Mouse (Mus musculus): ENCODE measurements around the gene Ndufa11.

Gene Ndufa11

DNA sequence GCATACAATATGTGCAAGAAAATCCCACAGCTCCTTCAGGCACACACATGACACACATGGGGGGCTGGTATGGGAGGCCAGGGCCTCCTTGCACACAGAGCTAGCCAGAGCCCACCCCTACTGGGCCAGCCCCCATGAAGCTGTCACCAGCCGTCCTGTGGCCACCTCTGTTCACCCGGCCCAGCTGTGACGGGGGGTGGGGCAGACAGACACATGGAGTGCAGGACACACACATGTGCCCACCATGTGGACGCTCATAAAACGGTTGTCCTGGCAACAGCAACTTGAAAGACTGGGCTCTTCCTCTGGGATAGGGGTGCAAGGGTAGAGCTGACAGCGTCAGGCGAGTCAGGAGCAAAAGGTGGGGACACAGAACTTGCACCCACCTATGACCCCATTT lies 41.7 kb downstream of the Ndufa11 start:
- DNase-seq (ENCODE audit: low read depth) = no peak

GRCm38 (mm10) chr17:56761077-56761476 lies 43.5 kb downstream of the Ndufa11 start:
- DNase-seq (ENCODE audit: low read depth) = no peak

DNA sequence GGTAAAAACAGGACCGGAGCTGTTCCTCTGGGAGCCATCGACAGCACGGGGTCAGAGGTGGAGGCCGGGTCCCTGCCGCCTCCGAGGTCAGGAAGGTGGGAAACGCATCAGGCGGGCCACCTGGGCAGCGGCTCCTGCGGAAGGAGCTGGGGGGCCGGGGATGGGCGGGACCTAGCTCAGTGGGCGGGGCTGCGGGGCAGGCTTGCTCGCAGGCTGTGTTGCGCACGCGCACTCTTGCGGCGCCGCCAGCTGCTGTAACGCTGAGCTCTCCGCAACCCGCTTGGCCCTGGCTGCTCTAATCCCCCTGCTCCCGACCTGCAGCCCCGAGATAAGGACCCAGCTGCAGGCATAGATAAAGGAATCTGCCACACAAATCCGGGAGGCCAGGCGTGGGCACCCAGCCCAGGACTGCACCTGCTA lies 44.4 kb downstream of the Ndufa11 start:
- peak; percentile 94 for DNase-seq (ENCODE audit: low read depth)

DNA sequence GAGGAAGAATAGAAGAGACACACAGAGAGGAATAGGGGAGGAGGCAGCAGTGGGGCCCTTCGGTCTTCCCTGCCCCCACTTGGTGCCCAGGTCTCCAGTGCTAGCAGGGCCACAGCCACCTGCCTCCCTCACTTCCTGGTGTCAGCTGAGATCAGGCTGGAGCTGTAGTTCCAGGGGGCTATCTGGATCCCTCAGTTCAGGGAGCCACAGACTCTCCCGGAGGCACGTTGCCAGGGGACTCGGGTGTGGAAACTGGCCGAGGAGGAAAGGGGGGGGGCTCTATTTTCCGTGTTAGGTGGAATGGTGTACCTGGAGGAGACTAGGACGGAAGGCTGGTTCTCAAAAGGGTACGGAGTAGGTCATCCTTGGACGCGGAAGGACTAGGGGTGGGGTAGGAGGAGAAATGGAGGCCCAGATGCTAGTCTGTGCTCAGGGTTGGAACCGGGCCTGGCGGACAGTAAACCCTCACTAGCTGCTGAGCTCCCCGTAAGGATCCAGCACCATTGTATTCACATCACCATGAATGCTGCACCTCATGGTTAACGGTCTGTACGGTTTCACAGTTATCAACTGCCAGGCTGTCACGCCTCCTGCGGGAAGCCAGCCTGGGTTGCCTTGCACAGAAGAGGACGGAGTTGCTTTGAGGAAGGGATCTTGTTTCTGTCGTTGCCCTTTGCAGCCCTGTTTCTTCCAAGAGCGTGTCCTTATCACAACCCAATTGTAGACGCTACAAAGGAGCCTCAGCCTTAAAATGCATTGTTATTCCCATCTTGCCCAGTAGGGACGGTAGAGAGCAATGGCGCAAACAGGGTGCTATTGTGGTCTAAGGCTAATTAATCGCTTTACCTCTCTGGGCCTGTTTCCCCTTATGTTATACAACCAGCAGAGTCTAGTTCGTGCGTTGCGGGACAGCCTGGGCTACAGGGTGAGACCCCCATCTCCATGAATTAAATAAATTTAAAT lies 45.5 kb downstream of the Ndufa11 start:
- peak; percentile 95 for DNase-seq (ENCODE audit: low read depth)

DNA sequence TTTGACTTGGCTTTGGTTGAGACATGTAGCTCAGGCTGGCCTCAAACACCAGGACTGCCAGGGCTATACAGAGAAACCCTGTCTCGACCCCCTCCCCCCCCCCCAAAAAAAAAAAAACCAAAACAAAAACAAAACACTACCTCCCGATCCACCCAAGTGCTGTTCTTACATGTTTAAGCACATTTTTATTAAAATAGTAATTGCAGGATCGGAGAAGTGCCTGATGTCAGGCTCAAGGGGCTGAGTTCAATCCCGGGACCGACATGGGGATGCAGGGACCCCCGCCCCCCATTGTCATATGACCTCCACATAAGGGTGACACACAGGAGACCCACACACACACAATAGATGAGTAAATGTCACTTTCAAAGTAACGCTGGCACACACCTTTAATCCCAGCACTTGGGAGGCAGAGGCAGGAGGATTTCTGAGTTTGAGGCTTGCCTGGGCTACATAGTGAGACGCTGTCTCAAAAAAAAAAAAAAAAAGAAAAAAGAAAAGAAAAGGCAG lies 46.2 kb downstream of the Ndufa11 start:
- no peak for DNase-seq (ENCODE audit: low read depth)

DNA sequence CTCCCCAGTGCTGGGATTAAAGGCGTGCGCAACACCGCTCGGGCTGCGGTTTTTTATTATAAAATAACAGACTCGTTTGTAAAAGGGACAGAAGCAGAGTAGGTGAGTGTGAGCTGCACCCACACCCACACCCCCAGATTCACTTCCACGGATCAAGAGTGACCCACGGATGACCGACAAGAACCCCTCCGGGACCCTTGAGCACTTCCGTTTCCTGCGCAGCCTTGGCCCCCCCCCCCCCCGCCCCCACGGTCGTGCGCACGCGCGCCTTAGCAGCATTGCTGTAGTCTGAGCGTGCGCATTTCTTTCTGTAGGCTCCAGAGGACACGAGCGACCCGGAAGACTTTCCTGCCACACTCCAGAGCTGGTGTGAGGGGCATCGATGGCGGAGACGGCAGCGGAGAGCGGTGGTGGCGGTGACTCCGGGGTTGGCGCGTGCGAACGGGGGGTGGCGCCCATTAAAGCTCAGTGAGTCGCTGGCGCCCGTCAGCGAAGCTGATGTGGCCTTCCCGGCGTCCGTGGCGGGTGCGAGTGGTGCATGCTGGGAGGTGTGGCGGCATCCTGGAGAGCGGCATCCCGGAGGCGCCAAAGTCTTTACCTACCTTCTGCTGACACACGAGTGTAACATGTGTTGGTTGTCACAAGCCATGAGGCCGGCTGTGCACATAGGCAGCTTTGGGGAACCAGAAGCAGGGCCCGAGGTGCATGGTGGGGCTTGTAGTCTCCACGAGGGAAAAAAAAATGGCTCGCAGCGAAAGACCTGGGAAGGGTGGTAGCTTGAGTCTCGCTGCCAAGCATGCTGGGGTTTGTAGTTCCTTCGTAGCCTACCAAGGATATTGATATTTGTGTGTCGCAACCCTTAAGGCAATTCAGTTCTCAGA lies 47.1 kb downstream of the Ndufa11 start, which contains the start of gene Dus3l:
Gene Dus3l, plus strand, starts transcription at position 284 of the 881 bp plus-strand sequence.
- DNase-seq (ENCODE audit: low read depth) = peak; percentile 84

- no peak for DNase-seq (ENCODE audit: low read depth)
Observed at GRCm38 (mm10) chr17:56765431-56765830, 47.9 kb downstream of the Ndufa11 start.

GRCm38 (mm10) chr17:56766631-56767405 lies 49.3 kb downstream of the Ndufa11 start:
- no peak for DNase-seq (ENCODE audit: low read depth)

DNA sequence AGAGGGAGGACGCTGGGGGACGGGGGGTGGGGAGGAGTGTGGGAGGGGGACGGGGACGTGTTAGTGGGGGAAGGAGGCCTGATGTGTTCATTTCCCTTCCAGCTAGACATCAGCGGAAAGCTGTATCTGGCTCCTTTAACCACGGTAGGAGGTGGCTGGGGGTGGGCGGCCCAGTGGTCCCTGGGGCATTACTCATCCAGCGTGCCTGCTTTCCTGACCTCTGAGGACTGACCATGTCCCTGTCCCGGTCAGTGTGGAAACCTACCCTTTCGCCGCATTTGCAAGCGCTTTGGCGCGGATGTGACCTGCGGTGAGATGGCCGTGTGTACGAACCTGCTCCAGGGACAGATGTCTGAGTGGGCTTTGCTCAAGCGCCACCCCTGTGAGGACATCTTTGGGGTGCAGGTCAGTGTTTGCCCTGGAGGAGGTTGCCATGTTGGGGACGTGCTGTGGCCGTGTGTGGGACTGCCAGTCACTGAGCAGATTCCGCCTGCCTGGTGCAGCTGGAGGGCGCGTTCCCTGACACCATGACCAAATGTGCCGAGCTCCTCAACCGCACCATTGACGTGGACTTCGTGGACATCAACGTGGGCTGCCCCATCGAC lies 50.1 kb downstream of the Ndufa11 start:
- no peak for DNase-seq (ENCODE audit: low read depth)

GRCm38 (mm10) chr17:56768941-56769340 lies 51.4 kb downstream of the Ndufa11 start:
- no peak for DNase-seq (ENCODE audit: low read depth)

DNA sequence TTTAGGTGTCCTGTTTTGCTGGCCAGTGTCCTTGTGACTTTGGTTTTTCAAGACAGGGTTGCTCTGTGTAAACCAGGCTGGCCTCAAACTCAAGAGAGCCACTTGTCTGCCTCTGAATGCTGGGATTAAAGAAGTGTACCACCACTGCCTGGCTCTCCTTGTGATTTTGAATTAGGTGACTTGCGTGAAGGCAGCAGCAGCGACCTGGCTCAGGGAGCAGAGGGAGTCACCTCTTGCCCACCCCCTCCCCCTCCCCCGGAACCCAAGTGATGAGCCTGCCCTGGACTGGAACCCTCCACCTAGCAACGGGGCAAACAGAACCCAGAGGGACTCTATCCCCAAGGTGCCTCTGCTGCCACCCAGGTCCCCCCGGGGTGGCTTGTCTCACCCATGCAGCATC lies 52.4 kb downstream of the Ndufa11 start, which contains the start of gene Prr22:
Gene Prr22, plus strand, starts transcription at position 301 of the 400 bp plus-strand sequence.
- DNase-seq (ENCODE audit: low read depth) = no peak

Measured in c-Kit-positive CD71-positive TER-119-negative erythroid progenitor cells, embryonic 14.5 days (primary cell).